Mouse (Mus musculus): Measurements from ENCODE around the gene Fbxo47.

Gene Fbxo47

DNA sequence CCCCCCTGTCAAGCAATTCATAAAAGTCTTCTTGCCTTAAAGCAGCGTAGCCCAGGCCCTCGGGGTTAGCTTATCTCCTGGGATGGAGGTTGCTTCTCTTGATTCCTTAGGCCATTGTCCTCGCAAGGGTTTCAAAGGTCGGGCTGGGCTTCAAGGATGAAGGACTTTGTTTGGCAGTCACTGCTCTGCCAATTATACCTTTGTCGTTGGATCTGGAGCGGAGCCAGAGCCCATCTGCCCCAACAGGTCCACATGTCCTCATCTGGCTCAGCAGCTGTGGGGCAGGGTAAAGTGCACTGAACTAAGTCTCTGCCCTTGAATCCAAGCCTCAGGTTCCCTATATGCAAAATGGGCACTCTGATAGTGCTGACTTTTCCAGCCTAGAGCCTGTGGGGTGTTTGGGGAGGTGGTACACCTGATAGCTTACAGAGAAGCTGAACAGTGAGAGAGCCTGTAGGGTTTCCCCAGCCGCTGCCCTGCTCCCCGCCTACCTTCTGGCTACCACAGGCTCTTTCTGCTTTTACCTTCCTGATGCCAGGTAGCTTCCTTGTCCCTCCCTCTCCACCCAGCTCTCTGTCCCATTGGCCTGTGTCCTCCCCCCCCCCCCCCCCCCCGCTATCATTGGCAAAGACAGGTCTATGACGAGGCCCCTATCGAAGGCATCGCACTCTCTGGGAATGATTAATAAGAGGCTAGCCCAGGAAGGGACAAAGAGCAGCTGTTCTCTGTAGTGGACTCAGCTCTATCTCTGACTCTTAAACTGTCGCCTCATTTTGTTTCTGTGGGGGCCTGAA lies 72.2 kb downstream of the Fbxo47 start:
- no peak for DNase-seq (ENCODE audit: low spot score)

GRCm38 (mm10) chr11:97810970-97811369 lies 73.0 kb downstream of the Fbxo47 start:
- DNase-seq (ENCODE audit: low spot score): no peak

- no peak for DNase-seq (ENCODE audit: low spot score)
Measured at GRCm38 (mm10) chr11:97810356-97810755, 73.6 kb downstream of the Fbxo47 start.

DNA sequence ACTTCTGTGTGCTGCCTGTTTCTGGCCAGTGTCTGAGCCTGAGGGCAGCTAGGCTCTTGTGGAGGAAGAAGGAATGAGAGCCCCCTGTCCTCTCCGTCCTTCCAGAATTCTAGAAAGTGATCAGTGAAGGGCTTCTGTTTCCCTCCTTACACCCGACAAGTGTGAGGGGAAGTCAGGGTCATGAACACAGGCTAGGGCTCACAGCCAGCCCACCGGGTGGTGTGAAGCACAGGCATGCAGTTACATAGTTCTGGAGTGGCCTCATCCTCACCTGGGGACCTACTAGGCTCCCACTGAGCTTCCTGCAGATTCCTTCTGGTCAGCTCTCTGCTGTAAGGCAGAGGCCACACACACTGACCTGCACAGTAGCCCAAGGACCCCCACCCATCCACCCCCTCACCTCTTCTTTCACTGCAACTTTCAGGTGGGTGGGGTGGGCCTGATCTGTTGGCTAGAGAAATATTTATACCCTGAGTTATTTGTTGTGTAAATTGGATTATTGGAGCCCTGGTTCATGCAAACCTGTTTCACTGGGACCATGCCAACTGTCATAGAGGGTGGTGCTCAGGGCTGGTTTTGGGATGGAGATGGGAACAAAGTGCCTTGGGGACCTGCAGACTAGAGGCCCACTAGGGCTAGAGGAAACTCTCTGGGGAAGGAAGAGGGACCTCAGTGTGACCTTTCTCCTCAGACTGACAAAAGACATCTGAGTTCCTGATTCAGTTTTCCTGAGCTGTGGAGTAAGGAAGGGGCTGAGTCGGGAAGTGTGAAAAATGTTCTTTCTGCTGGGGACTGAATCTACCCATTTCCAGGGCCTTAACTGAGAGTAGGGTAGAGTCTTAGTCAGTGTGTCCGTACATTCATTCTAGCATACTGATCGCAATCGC lies 74.5 kb downstream of the Fbxo47 start:
- no peak for DNase-seq (ENCODE audit: low spot score)

DNA sequence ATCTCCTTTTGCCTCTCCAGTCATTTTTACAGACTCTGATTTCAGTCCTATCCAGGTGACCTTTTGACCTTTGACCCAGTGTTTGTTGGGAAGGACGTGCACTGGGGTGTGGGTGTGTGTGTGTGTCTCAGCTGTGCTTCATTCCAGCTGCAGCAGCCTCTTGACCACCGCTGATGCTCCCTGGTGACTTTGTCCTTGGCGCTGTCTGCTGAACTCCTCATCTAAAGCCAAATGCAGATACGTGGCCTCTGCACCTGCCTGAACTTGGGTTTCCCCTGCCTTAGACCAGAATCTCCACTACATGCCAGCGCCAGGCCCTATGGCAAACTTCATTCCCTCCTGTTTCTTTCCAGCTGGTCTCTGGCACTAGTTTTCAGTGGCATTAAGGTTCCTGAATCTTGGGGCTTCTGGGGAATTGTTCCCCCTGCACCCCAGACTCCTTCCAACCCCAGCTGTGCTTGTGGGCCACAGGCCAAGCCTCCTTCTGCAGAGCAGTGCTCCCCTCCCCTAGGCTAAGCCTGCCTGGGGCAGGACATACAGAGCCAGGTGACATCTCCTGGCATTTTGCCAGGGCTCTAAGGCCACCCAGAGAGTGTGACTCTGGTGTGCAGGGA lies 75.2 kb downstream of the Fbxo47 start:
- no peak for DNase-seq (ENCODE audit: low spot score)

DNA sequence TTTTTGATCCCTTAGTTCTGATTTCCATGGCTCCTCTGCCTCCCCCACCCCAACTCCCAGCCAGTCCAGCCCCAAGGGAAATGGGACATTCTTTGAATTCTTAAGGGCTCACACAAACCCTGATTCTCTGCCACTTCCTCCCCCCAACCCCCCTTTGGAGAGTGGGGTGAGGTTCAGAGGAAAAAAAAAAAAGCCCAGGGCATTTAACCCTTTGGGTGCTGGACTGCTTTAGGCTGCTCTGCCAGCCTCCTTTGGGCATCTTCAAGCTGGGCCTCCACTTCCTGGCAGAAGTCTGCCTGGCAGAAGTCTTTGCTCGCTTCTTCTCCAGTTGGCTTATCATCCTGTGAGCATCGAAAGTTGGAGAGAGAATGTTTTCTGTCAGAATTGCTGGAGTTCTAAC lies 75.9 kb downstream of the Fbxo47 start:
- no peak for DNase-seq (ENCODE audit: low spot score)

- no peak for DNase-seq (ENCODE audit: low spot score)
Measured at GRCm38 (mm10) chr11:97807626-97808025, 76.3 kb downstream of the Fbxo47 start.

- DNase-seq (ENCODE audit: low spot score): no peak
Measured at GRCm38 (mm10) chr11:97806613-97806964, 77.4 kb downstream of the Fbxo47 start.

GRCm38 (mm10) chr11:97805662-97806612 lies 78.0 kb downstream of the Fbxo47 start:
- no peak for DNase-seq (ENCODE audit: low spot score)

GRCm38 (mm10) chr11:97804841-97805661 lies 78.9 kb downstream of the Fbxo47 start:
- DNase-seq (ENCODE audit: low spot score): no peak

DNA sequence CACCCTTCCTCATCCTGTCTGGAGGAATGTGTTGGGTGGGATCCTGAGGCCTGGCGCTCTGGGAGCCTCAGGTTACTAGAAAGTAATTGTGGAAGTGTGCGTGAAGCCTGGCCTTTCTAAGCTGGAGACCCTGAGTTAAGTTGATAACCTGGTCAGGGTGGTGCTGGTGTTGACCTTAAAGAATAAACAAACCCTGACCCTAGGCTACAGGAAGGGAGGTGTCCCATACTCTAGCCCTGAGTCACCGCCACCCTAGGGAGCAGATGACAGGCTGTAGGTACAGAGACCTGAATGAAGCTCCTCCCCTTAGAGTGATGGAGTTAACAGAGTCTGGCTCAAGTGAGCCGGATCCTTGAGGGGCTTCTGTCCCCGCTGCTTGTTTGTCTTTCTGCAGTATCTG lies 80.1 kb downstream of the Fbxo47 start:
- no peak for DNase-seq (ENCODE audit: low spot score)

Measured in urinary bladder, postnatal 10 days (tissue).